Mouse (Mus musculus) G1E (cell line): ENCODE measurements at regions not wholly inside any gene's neighbourhood (a gene's known extent, or its start where the extent isn't known, plus 50 kb on each side); places are given as distances from the start of the nearest gene placed in this dataset.

Experiments
- CTCF ChIP-seq: IDR thresholded peaks from 2 replicates; pipeline ENCODE4 v1.5.1; 2012; ENCODE audit warnings: low read depth, low read length, inconsistent platforms, mixed read lengths
- GATA1 ChIP-seq: IDR thresholded peaks from 2 replicates; pipeline ENCODE4 v1.6.1; 2012; ENCODE audit warnings: borderline replicate concordance, low read length, inconsistent platforms, mixed read lengths
- GATA2 ChIP-seq: IDR thresholded peaks from 2 replicates; pipeline ENCODE4 v1.6.1; 2012; ENCODE audit warnings: low read depth, low read length, inconsistent platforms, borderline replicate concordance
- POLR2AphosphoS5 ChIP-seq: IDR thresholded peaks from 2 replicates; pipeline ENCODE4 v1.6.1; 2012; ENCODE audit warnings: low read depth, low read length, inconsistent platforms; ENCODE audit not compliant: insufficient replicate concordance
- TAL1 ChIP-seq: conservative IDR thresholded peaks from 2 replicates; pipeline ENCODE4 v1.6.1; 2012; ENCODE audit warnings: low read depth, low read length, inconsistent platforms, mixed read lengths

GRCm38 (mm10) chr6:111725969-111726368, 547.6 kb upstream of the Lmcd1 start:
- TF ChIP-seq CTCF (no peak), GATA1 (no peak), TAL1 (no peak), POLR2AphosphoS5 (no peak), GATA2 (no peak)
